Mouse (Mus musculus) retina, embryonic 14.5 days (tissue): ENCODE measurements around the gene Tmtc3.
"Not testable (repeated sequence)": the region's sequence is repeated elsewhere in the genome, so short reads cannot be mapped to it uniquely, and the experiment has no call there.

Source experiments
- DNase-seq: peaks from one replicate; pipeline ENCODE4 v3.0.0-alpha.2; 2015; ENCODE audit warnings: low spot score

The Tmtc3 gene

DNA sequence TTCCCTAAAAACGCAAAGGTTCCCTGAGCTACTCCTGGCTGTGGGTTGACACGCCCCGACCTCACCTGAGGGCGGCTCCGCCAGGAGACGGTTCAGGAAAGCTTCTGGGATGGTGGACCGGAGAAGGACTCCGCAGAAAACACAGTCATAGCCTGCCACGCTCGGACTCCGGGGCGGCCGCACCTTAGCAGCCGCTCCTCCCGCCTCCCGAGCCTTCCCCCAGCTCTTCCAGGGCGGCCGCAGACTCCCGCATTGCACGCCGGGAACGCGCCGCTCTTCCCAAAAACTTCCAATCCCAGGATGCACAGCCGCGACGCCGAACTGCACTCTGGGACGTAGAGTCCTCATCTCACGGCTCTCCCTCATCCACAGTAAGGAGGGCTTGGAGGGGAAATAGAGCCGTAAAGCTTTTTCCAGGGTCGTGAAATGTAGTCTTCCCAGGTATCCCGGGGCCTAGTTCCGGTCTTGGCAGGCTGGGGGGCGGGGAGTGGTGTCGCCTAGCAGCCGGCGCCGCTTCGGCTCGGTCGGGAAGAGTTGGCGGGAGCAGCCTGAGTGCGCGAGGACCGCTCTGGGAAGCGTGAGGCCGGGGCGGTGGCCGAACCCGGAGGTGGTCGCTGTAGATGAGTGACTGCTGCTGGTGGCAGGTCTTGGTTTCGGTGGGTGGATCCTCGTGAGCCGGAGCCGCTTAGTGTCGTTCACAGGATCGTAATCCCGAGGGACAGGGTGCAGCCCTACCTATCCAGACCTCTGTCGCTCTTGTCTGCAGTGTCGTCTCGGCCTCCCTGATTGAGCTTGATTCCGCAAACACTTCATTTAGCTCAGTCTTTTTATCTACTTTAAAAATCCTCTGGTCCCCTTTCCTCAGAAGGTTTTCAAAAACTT lies at the start of gene Tmtc3, which contains the start of gene Cep290:
Gene Tmtc3, minus strand, starts transcription at position 254 of the 882 bp plus-strand sequence.
Gene Cep290, plus strand, starts transcription at position 462 of the 882 bp plus-strand sequence.
- DNase-seq: peak; percentile 97

DNA sequence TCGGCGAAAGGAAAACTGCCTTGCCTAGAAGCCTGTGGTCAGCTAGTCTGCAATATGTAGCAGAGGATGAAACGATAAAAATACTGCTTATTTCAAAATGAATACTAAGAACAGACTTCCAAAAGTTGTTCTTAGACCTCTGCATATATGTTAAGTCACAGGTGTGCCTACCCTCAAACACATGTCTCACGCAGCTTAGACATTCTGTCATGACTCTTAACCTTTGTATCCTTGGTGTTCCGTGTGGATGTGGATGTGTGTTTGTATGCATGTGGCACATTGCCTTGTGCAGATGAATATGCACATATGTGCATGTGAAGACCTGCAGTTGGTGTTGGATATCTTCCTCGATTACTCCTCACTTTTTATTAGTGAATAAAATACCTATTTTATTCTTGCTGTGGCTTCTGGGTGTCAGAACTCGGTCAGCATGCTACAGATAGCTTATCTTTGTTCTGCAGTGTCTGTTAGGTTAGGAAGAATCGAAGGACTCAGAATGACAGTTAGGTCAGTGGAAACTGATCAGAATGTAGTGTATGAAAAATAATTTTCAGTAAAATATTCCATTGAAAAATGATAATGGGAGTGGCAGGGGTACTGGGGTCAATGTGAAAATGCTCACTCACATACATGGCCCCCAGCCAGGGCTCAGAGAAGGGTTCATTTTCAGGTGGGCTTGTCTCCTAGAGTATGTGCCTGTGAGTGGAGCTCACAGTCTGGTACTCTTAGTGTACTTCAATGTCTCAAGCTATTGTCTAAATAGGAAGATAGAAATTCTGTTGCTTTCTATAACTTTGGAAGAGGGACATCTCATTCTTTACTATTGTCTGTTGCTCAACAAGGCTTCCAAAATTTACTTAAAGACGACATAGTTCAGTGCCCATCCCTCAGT lies 37.6 kb upstream of the Tmtc3 start:
- no peak for DNase-seq

DNA sequence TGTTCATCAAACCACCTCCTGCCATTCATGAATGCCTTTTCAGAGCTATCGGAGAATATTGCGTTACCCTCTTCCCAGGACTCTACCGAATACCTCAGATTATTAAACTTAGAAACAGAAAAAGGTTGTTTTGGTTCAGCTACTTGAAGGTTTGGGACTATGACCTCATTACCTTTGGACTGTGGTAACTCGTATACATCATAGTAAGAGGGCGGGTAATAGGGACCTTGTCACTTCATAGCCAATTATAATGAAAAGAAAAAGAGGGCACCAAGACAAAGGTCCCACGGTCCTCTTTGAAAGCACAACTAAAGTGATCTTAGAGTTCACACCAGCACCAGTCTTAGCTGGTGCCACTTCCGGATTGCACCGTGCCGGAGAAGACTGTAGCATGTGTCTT lies 35.2 kb upstream of the Tmtc3 start:
- no peak for DNase-seq

DNA sequence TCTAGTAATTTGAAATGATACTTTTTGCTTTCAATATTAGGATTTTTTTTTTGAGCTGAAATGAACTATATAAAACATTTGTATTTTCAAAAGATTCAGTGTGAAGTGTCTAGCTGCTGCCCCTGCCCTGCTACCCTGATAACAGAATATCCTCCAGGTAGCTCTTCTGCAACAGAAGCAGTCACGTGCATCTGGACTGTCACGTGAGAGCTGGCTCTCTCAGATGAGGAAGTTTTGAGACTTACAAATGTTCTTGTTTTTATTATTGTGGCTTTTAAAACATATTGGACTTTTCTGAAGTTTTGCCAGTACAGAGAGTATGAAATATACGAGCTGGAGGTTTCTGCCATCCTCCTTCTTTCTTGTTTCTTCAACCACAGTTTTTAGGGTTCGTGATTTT lies 34.5 kb upstream of the Tmtc3 start:
- no peak for DNase-seq

DNA sequence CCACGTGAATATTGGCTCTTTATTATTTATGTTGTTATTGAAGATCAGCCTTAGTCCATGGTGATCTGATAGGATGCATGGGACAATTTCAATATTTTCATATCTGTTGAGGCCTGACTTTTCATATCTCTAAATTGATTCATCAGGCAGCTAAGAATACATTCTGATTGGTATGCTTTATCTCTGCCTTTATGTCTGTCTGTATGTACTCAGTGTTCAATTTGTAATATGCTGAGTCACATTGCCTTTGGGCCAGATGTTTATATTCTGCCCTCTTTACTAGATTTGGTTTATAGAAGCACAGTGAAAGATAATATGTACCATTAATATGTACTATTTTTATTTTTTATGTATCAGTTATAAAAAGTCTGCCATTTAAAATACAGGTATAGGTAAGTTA lies 21.0 kb upstream of the Tmtc3 start:
- DNase-seq: no peak

DNA sequence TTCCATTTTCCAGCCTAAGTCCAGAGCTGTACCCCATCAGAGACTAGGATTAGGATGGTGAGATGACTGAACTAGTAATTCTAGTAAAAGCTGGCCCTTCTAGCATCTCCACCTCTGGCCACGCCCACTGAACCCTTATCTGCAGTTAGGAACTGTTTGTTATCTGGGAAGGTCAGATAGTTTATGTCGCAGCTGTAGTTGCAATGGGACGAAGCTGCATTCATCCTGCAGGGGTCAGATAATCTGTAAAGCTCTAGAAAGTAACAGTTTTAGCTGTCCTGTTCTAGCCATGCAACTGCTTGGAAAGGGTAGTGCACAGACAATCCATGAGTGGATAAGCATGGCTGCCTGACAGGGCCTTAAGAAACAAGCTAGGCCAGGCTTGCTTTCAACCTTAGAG lies 11.2 kb upstream of the Tmtc3 start:
- DNase-seq: no peak

DNA sequence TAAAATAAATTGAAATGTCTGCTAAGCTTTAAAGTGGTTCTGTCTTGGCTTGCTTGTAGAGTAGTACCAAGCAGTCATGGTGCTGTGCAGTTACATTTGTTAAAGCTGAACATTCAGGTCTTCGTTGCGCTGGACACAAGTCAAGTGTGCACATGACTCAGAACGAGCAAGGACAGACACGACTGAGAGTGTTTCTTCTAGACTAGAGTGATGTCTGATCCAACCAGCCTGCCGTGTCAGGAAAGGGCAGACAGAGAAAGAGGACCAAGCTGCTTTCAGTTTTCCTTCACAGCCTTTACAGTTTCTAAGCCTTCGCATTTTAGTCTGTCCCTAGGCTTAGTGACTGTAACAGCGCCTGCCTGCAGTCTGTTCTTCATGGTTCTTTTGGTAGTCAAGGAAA lies 4.8 kb upstream of the Tmtc3 start:
- DNase-seq: no peak

DNA sequence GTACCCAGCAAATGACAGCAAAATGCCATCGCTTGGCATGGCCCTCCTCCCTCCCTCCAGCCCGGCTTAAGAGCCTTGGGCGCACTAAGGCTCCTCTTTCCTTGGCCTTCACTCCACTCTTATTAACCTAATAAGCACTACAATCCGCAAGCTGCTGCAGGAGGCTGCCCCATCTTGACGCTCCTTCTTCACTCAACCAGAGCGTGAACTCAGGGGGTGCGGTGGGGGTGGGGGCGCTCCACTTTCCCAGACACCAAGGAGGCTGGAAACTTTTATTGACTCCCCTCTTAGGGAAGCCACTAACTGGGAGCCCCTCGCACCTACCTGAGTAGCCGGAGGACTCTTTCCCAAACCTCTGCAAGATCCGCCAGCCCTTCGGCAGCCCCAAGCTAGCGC lies 451 bp downstream of the Tmtc3 start:
- DNase-seq: peak; percentile 48

DNA sequence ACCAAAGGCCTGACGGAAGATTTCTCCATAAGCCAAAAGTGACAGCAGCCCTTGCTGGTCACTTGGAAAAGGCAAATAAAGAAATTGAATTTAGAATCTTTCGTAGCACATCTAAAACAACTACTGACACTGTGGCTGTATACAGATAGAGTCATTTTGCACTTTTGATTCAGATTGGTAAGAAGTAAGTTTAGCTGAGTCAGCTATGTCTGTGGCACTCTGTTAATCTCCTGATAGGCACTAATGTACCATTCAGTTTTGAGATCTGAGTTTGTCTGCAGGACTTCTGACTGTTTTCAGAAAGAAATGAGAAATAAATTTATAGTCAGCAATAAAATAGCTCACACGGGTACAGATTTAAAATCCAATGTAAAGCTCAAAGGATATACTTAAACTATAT lies 7.6 kb downstream of the Tmtc3 start:
- DNase-seq: no peak

DNA sequence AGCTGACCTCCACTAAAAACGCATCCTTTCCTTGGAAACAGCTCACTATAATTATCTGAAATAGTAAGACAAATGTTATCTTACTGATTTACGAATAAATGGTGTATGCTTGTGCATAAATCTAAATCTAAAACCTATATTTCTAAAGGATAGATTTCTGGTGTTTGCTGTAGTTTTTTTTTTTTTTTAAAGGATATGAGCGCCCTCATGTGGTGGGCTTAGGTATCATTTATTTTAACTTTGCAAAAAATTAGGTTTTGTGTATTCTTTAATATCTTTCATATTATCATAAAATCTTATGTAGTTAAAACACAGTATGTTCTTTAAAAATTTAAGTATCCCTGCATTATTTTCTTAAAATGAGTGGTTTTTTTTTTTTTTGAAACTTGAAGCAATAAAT lies 12.1 kb downstream of the Tmtc3 start:
- DNase-seq: peak; percentile 37

DNA sequence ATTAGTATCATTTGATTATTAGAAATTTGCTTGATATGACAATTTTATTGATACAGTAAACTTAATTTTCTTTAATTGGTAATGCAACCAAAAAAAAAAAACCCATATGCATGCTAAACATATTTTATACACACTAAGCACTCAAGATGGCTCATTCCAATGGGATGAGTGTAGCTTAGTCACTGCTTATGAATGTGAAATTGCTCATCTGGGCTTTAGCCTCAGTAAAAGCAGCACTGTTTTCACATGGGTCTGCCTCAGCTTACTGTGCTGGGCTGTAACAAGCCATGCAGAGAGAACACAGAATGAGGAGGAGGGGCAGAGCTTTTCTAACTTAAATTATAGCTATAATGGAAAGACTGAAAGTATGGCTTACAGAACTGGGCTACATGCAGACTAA lies 26.6 kb downstream of the Tmtc3 start:
- no peak for DNase-seq

DNA sequence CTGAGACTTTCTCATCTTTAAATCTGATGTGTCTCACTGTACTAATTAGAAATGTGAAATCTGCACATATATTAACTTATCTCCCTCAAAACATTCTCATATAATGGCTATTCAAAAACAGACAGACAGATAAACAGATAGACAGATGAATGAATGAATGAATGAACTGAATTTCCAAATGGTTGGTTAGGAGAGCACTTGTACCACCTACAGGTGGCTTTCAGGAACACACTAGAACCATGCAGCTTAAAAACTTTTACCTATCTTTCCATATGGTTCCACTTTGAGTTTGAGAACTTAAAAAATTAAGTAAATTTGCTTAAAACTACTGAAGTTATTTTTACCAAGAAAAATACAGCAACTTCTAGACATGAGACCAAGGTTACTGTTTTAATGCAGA lies 37.8 kb downstream of the Tmtc3 start:
- no peak for DNase-seq

DNA sequence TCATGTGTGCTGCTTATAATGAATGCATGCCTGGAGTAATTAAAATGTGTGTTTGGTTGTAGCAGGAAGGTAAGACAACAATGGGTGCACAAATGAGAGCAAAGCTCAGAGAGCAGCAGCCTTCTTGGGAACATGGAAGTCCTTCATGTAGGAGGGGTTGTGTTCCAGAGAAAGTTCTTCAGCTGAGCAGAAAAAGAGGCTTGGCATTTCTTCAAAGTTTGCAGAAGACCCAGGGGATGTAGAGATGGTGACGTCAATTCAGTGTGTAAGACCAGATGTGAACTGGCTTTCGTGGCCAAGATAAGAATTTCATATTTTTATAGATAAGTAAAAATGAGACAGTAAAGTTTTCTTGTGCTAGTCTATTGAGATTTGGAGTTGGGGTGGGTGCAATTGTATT lies 59.6 kb downstream of the Tmtc3 start:
- DNase-seq: no peak

DNA sequence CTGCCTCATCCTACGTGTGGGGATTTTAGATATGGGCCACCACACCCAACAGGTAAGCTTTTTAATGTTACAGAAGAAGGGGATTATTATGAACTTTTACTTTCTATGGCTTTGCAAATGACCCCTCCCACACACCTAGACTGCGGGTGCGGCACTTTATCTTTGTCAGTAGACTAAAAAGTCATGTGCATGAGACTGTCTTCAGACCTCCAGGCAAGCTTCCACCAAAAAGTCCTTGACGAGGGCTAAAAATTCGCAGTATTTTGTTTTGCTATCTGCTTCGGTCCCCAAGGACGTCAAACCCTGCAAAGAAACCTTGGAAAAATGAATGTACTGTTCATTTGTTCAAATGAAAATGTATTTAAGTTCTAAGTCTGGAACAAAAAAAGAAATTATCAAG lies 71.6 kb downstream of the Tmtc3 start:
- no peak for DNase-seq

DNA sequence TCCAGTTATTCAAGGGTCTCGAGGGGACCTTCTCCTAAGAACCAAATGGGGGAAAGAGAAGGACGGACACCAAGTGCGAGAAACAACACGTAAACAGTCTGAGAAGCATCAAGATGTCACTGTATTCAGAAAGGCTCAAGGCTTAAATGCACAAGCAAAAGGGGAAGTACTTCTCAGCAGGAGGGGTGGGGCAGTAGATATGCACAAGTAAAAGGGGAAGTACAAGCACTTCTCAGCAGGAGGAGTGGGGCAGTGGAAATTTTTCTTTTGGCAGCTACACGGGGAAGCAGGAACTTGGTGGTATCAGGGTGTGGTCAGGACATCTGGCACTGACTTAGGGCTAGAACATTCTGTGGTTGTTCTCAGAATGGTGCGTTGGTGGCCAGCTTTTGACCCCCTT lies 84.8 kb downstream of the Tmtc3 start:
- DNase-seq: not testable (repeated sequence)
